Mouse (Mus musculus) limb, embryonic 11.5 days (tissue): ENCODE measurements at regions not wholly inside any gene's neighbourhood (a gene's known extent, or its start where the extent isn't known, plus 50 kb on each side); places are given as distances from the start of the nearest gene placed in this dataset.

ENCODE experiments used
- ATAC-seq: fragments of 200-750 bp; cut with Nextera tagmentation; 2 replicates; pipeline ENCODE4 v1.8.0; 2017; ENCODE audit warnings: low read depth; ENCODE audit not compliant: insufficient number of reproducible peaks, low FRiP score, low TSS enrichment
- DNase-seq: peaks from one replicate; pipeline ENCODE4 v3.0.0-alpha.2; 2015; ENCODE audit warnings: low spot score
- H3K27ac ChIP-seq: fragments of 300-500 bp; sonication (generic); replicated peaks from 2 replicates; pipeline ENCODE4 v1.5.1; 2014; ENCODE audit warnings: low read depth, mild to moderate bottlenecking, low read length
- H3K27me3 ChIP-seq: fragments of 300-500 bp; sonication (generic); 2 replicates; pipeline ENCODE4 v1.6.1; 2014; ENCODE audit warnings: mild to moderate bottlenecking, low read length, mixed read lengths; ENCODE audit not compliant: control insufficient read depth, insufficient read depth
- H3K36me3 ChIP-seq: fragments of 300-500 bp; sonication (generic); 2 replicates; pipeline ENCODE4 v1.6.1; 2014; ENCODE audit warnings: mild to moderate bottlenecking, low read length, moderate library complexity, mixed read lengths; ENCODE audit not compliant: control insufficient read depth, insufficient read depth
- H3K4me1 ChIP-seq: fragments of 300-500 bp; sonication (generic); 2 replicates; pipeline ENCODE4 v1.6.1; 2014; ENCODE audit warnings: low read length, mixed read lengths; ENCODE audit not compliant: control insufficient read depth, insufficient read depth
- H3K4me2 ChIP-seq: fragments of 300-500 bp; sonication (generic); 2 replicates; pipeline ENCODE4 v1.6.1; 2014; ENCODE audit warnings: low read depth, mild to moderate bottlenecking, moderate library complexity; ENCODE audit not compliant: severe bottlenecking
- H3K4me3 ChIP-seq: fragments of 300-500 bp; sonication (generic); 2 replicates; pipeline ENCODE4 v1.5.1; 2014; ENCODE audit warnings: low read depth, low read length
- H3K9ac ChIP-seq: fragments of 300-500 bp; sonication (generic); 2 replicates; pipeline ENCODE4 v1.6.1; 2014; ENCODE audit warnings: mild to moderate bottlenecking, low read length
- H3K9me3 ChIP-seq: fragments of 300-500 bp; sonication (generic); 2 replicates; pipeline ENCODE4 v1.6.1; 2016; ENCODE audit warnings: low read length; ENCODE audit not compliant: control insufficient read depth
- WGBS: fragments of 180-500 bp; shearing (Covaris S2); extraction: QIAGEN DNeasy Blood & Tissue Kit; methylation state at CpG from one replicate; pipeline ENCODE4 v1.1.7; 2014; 5-methylcytosine and 5-hydroxymethylcytosine counted together

DNA sequence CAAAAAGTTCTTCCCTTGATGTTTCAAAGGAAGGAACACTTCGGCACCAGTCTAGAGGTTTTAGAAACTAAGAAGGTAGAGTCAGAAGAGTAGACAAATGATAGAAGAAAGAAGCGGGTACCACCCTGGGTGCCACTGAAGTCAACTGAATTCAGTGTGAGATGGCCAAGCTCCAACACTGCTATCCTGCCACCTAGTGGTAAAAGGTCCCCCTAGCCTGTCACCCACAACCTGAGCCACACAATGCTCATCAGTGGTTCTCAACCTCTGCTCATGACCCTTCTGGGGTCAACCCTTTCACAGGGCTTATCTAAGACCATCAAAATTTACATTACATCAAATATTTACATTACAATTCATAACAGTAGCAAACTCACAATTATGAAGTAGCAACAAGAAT lies 168.1 kb downstream of the Cox18 start:
- WGBS = 77% methylated on average over 2 of the region's 2 CpGs

DNA sequence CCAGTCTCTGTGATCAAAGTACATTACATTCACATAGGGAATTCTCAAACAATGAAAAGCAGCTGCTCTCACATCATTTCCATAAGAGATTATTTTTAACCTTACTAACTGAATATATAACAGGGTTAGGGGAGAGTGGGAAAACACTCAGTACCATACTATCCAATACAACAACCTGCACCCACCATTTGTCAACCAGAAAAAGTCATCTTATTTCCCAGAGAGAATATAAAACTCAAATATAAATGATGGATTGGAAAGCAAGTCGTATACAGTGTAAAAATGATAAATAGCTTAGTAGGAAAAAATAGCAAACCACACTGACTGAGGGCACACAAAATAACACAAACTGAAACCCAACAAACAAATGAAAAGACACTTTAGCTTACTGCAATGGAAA lies 169.4 kb upstream of the Adamts3 start:
- no peak for ATAC-seq

More for the DNA sequence above, 168.1 kb downstream of the Cox18 start:
- Histone ChIP-seq H3K36me3 (no peaks in the 10 kb centered on the region), H3K4me1 (no peaks in the 10 kb centered on the region), H3K27me3 (no peaks in the 10 kb centered on the region), H3K9ac (no peak overlapping the region), H3K4me3 (no peak overlapping the region), H3K4me2 (no peak overlapping the region), H3K27ac (no peak overlapping the region), H3K9me3 (no peaks in the 10 kb centered on the region)
- DNase-seq = peak; percentile 30
- ATAC-seq = no peak

DNA sequence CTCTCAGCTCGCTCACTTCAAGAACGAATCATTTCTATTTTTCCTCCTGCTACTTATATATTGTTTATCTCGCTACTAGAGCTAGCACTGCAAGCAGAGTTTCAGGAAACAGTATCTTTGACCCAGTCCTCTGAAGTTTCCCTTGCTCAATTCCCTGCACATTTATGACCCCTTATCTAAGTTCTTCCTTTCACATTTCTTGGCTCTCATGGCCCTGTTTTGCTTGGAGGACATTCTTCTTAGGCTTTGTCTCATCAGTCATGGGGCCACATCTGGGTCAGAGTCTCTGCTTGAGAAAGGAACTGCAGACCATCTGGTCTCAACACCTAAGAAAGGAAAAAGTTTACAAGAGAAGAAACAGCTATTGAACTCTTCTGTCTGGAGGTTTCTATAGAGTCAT lies 166.7 kb upstream of the Adamts3 start:
- H3K4me3 ChIP-seq = no peak overlapping the region
- no peak overlapping the region for H3K4me2 ChIP-seq
- ATAC-seq (no peak), DNase-seq (no peak)
- no peaks in the 10 kb centered on the region for H3K9me3 ChIP-seq
- WGBS = 83% methylated on average over 3 of the region's 3 CpGs
- no peak overlapping the region for H3K27ac ChIP-seq
- H3K4me1 ChIP-seq = no peaks in the 10 kb centered on the region
- no peaks in the 10 kb centered on the region for H3K27me3 ChIP-seq
- H3K9ac ChIP-seq = no peak overlapping the region
- no peaks in the 10 kb centered on the region for H3K36me3 ChIP-seq

More for the DNA sequence above, 169.4 kb upstream of the Adamts3 start:
- H3K4me2 ChIP-seq = no peak overlapping the region
- no peaks in the 10 kb centered on the region for H3K9me3 ChIP-seq
- no peak overlapping the region for H3K27ac ChIP-seq
- H3K27me3 ChIP-seq = no peaks in the 10 kb centered on the region
- H3K9ac ChIP-seq = no peak overlapping the region
- WGBS = 79% methylated on average over 1 of the region's 1 CpGs
- H3K4me1 ChIP-seq = no peaks in the 10 kb centered on the region
- DNase-seq = no peak
- H3K36me3 ChIP-seq = no peaks in the 10 kb centered on the region
- no peak overlapping the region for H3K4me3 ChIP-seq

DNA sequence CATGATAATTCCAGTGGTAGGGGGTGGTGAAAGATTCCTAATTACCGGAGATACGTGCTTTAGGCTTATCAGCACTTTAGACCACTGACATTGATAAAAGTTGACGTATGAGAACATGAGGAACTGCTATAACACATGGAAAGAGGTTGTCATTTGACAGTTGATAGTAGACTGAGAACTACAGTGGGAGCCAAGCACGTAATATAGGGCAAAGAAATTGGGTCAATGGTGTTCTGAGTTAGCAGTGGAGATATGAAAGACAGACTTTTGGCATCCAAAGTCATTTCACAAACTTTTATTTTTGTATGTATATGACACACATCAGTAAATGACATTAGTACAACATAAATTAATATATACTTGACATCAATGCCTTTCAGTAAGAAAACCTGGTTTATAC lies 159.6 kb upstream of the Adamts3 start:
- ATAC-seq (no peak), DNase-seq (no peak)
- H3K36me3 ChIP-seq = no peaks in the 10 kb centered on the region
- H3K4me1 ChIP-seq = no peaks in the 10 kb centered on the region
- H3K9me3 ChIP-seq = no peaks in the 10 kb centered on the region
- H3K9ac ChIP-seq = no peak overlapping the region
- no peak overlapping the region for H3K4me2 ChIP-seq
- no peak overlapping the region for H3K4me3 ChIP-seq
- H3K27ac ChIP-seq = no peak overlapping the region
- 82% methylated on average over 4 of the region's 4 CpGs for WGBS
- no peaks in the 10 kb centered on the region for H3K27me3 ChIP-seq

DNA sequence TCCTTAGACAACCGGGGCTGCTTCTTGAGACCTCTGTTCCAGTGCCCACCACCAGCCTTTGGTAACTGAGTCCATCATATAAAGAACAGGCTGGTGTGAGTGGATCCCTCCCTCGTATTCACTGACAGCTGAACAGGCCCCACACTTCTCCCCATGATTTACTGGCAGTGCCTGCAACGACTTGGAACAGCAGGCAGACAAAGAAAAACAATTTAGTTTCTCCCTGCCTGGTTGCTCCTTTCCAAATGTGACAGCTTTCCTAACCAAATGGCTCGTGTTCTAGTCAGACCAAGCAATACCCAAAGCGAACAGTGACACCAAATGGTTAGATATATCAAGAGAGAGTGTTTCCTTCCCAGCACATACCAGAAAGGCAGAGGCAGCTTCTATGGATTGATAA lies 150.0 kb upstream of the Adamts3 start:
- Histone ChIP-seq H3K4me3 (no peak overlapping the region), H3K27me3 (no peaks in the 10 kb centered on the region), H3K9ac (no peak overlapping the region), H3K9me3 (no peaks in the 10 kb centered on the region), H3K4me2 (no peak overlapping the region), H3K27ac (no peak overlapping the region), H3K36me3 (no peaks in the 10 kb centered on the region), H3K4me1 (no peaks in the 10 kb centered on the region)
- ATAC-seq (no peak), DNase-seq (no peak)
- WGBS = 38% methylated on average over 5 of the region's 5 CpGs

DNA sequence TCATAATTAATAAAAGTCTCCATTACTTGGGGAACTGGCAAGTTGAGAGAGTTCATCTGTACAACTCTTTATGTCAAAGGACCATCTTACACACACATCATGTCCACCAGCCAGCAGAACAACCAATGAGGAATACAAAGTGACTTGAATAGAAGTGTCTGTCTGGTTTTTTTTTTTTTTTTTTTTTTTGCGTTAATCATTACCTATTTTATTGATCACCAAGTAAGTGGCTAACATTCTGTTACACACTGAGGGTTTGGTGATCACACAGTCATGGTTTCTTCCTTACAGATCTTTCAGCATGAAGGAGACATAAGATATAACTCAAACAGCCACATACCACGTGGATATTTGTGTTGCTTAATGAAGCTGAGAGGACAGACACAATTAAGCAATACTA lies 147.6 kb upstream of the Adamts3 start:
- Histone ChIP-seq H3K4me3 (no peak overlapping the region), H3K27me3 (no peaks in the 10 kb centered on the region), H3K27ac (no peak overlapping the region), H3K36me3 (no peaks in the 10 kb centered on the region), H3K9me3 (no peaks in the 10 kb centered on the region), H3K4me1 (no peaks in the 10 kb centered on the region), H3K9ac (no peak overlapping the region), H3K4me2 (no peak overlapping the region)
- 82% methylated on average over 2 of the region's 2 CpGs for WGBS
- DNase-seq (no peak), ATAC-seq (no peak)

DNA sequence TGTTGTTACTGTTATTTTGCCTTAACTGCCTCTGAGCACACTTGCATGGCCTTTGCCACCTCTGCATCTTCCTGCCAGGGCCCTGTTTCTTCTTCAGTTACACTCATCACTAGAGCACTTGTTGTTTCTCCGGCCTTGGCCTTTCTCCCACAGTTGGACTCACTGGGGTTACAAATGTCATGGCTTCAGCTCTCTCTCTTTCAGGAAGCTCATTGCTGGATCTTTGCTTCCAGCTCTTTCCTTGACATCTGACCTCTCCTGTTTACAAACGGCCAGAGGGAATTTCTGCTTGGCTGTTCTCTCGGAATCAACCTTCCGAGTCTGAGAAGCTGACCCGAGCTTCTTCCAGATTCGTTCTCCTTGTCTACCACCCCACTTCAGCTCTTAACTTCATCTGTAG lies 146.6 kb upstream of the Adamts3 start:
- Histone ChIP-seq H3K36me3 (no peaks in the 10 kb centered on the region), H3K9me3 (no peaks in the 10 kb centered on the region), H3K9ac (no peak overlapping the region), H3K4me2 (no peak overlapping the region), H3K4me1 (no peaks in the 10 kb centered on the region), H3K27me3 (no peaks in the 10 kb centered on the region), H3K27ac (no peak overlapping the region), H3K4me3 (no peak overlapping the region)
- ATAC-seq = no peak
- 50% methylated on average over 6 of the region's 6 CpGs for WGBS
- DNase-seq = no peak

DNA sequence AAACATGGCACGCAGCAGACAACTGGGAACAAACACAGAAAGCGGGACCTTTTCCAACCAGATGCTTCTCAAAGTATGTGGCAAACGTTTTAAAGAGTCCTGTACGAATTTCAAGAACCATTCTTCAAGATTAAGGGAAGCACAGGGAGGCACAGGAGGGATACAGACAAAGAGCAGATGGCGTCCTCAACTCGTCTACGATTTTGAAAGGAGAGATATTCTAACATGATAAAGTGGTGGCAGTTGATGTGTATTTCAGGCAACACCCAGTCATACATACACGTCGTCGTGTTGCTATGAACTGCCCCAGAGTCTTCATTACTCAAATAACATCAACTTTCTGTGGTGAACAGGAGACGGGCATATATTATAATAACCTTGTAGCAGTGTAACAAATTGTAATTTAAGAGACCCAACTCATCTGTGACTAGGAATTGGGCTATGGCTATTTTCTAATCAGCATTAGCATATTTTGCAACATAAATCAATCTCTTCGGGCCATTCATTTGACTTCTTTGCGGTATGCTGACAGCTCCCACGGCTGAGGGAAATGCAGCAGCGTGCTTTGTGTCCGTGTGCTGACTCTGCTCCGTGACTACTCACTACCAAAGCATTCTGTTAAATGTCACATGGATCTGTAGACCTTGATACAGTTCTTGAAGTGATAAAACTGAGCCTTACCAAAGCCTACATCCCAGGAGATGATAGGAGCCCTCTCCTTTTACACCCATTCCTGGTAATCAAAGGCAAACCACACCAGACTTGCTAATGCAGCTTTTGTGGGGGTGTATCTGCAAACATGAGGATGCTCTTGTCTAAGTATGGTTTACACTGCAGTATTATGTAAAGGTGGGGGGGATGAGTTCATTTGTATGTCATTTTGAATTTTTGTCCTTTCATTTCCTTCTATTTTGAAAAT lies 144.0 kb upstream of the Adamts3 start:
- no peaks in the 10 kb centered on the region for H3K36me3 ChIP-seq
- no peaks in the 10 kb centered on the region for H3K27me3 ChIP-seq
- H3K4me3 ChIP-seq = no peak overlapping the region
- H3K4me1 ChIP-seq = no peaks in the 10 kb centered on the region
- no peak overlapping the region for H3K9ac ChIP-seq
- no peak overlapping the region for H3K4me2 ChIP-seq
- DNase-seq (no peak), ATAC-seq (no peak)
- H3K9me3 ChIP-seq = no peaks in the 10 kb centered on the region
- no peak overlapping the region for H3K27ac ChIP-seq
- WGBS = 72% methylated on average over 17 of the region's 17 CpGs

DNA sequence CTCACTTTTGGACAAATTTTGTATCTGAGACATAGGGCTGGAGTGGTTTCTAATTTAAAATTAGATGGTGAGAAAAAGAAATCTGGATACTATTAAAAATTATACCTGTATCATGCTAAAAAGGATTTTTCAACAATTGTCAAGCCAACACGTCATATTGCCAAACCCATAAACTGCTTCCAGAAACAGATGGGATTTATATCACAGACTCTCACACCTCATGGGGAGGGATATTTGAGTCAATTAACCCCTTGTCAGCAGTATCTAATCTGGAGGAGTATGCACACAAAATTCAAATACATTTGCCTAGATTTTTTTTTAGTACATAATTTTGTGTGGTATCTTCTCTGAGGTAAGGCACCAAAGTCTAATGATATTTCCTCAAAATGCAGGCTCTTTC lies 138.3 kb upstream of the Adamts3 start:
- ATAC-seq = no peak
- Histone ChIP-seq H3K27me3 (no peaks in the 10 kb centered on the region), H3K4me2 (no peak overlapping the region), H3K4me3 (no peak overlapping the region), H3K36me3 (no peaks in the 10 kb centered on the region), H3K9ac (no peak overlapping the region), H3K9me3 (no peaks in the 10 kb centered on the region), H3K27ac (no peak overlapping the region), H3K4me1 (no peaks in the 10 kb centered on the region)
- no peak for DNase-seq
- 65% methylated on average over 1 of the region's 1 CpGs for WGBS
